Mouse (Mus musculus) limb, embryonic 13.5 days (tissue): ENCODE data around the gene Ssc5d. TPM values are rescaled to one million over a fixed set of nuclear protein-coding genes. Genes with fewer than 3 reads are reported as not detected.
"Not testable (repeated sequence)": the region's sequence is repeated elsewhere in the genome, so short reads cannot be mapped to it uniquely, and the experiment has no call there.

ENCODE experiments used
- ATAC-seq: fragments of 200-750 bp; cut with Nextera tagmentation; 2 replicates; pipeline ENCODE4 v1.8.0; 2017; ENCODE audit warnings: low read depth, moderate number of reproducible peaks, moderate TSS enrichment; ENCODE audit not compliant: low FRiP score
- H3K27ac ChIP-seq: fragments of 300-500 bp; sonication (generic); 2 replicates; pipeline ENCODE4 v1.5.1; 2015; ENCODE audit warnings: inconsistent platforms, mild to moderate bottlenecking, moderate library complexity
- H3K27me3 ChIP-seq: fragments of 300-500 bp; sonication (generic); 2 replicates; pipeline ENCODE4 v1.6.1; 2015; ENCODE audit warnings: mild to moderate bottlenecking, inconsistent platforms
- H3K36me3 ChIP-seq: fragments of 300-500 bp; sonication (generic); 2 replicates; pipeline ENCODE4 v1.6.1; 2015; ENCODE audit warnings: inconsistent platforms, mild to moderate bottlenecking, moderate library complexity
- H3K4me1 ChIP-seq: fragments of 300-500 bp; sonication (generic); 2 replicates; pipeline ENCODE4 v1.6.1; 2015; ENCODE audit warnings: inconsistent platforms
- H3K4me2 ChIP-seq: fragments of 300-500 bp; sonication (generic); replicated peaks from 2 replicates; pipeline ENCODE4 v1.6.1; 2015; ENCODE audit warnings: inconsistent platforms, mild to moderate bottlenecking, moderate library complexity
- H3K4me3 ChIP-seq: fragments of 300-500 bp; sonication (generic); 2 replicates; pipeline ENCODE4 v1.5.1; 2015; ENCODE audit warnings: moderate library complexity, mild to moderate bottlenecking, inconsistent platforms
- H3K9ac ChIP-seq: fragments of 300-500 bp; sonication (generic); 2 replicates; pipeline ENCODE4 v1.6.1; 2015; ENCODE audit warnings: mild to moderate bottlenecking, inconsistent platforms
- H3K9me3 ChIP-seq: fragments of 300-500 bp; sonication (generic); 2 replicates; pipeline ENCODE4 v1.6.1; 2016; ENCODE audit warnings: inconsistent platforms
- WGBS: fragments of 180-500 bp; shearing (Covaris S2); methylation state at CpG from one replicate; pipeline ENCODE4 v1.1.7; 2015; 5-methylcytosine and 5-hydroxymethylcytosine counted together
- polyA plus RNA-seq: library from polyadenylated mRNA; unstranded; fragments of >200 nt; fragmentation: Nextera tagmentation; extraction: Ambion mirVana; gene quantifications from 2 replicates; pipeline ENCODE4 v1.2.1, GENCODE M21; 2015

Ssc5d gene
- polyA plus RNA-seq: 6.4 and 8.1 TPM in 2 replicates

- H3K4me2 ChIP-seq: peak within 1 kb of the TSS; percentile 87
- H3K36me3 ChIP-seq: peaks cover 9% of the 10 kb centered on the region
- 12% methylated on average over 4 of the region's 6 CpGs for WGBS
- peak within 1 kb of the TSS; percentile 18 for H3K4me3 ChIP-seq
- peaks cover 73% of the 10 kb centered on the region for H3K4me1 ChIP-seq
- no peaks in the 10 kb centered on the region for H3K27me3 ChIP-seq
- no peaks in the 10 kb centered on the region for H3K9me3 ChIP-seq
- H3K9ac ChIP-seq: peak within 1 kb of the TSS; percentile 67
- H3K27ac ChIP-seq: peak within 1 kb of the TSS; percentile 94
- peak; percentile 41 for ATAC-seq
Observed at GRCm38 (mm10) chr7:4925441-4926381, at the start of gene Ssc5d. TSS of gene Ssc5d (plus strand) at chr7:4925785.

GRCm38 (mm10) chr7:4876753-4877221, 48.8 kb upstream of the Ssc5d start, which contains the start of gene Isoc2a:
TSS of gene Isoc2a (plus strand) at chr7:4877153.
- no peaks in the 10 kb centered on the region for H3K36me3 ChIP-seq
- no peaks in the 10 kb centered on the region for H3K9me3 ChIP-seq
- WGBS: under 1% methylated on average over 22 of the region's 22 CpGs
- peak within 1 kb of the TSS; percentile 82 for H3K4me2 ChIP-seq
- peak within 1 kb of the TSS; percentile 0; the same call in 1 of the 2 replicates for H3K27ac ChIP-seq
- peaks cover 15% of the 10 kb centered on the region for H3K4me1 ChIP-seq
- H3K9ac ChIP-seq: peak within 1 kb of the TSS; percentile 69
- no peaks in the 10 kb centered on the region for H3K27me3 ChIP-seq
- ATAC-seq: peak; percentile 99
- peak within 1 kb of the TSS; percentile 54 for H3K4me3 ChIP-seq

GRCm38 (mm10) chr7:4877226-4877625, 48.4 kb upstream of the Ssc5d start:
- H3K9me3 ChIP-seq: no peaks in the 10 kb centered on the region
- H3K27ac ChIP-seq: no peak overlapping the region
- no peaks in the 10 kb centered on the region for H3K27me3 ChIP-seq
- H3K9ac ChIP-seq: peak overlapping the region; percentile 69
- peak overlapping the region; percentile 82 for H3K4me2 ChIP-seq
- peaks cover 15% of the 10 kb centered on the region for H3K4me1 ChIP-seq
- WGBS: 7% methylated on average over 11 of the region's 11 CpGs
- no peaks in the 10 kb centered on the region for H3K36me3 ChIP-seq
- peak; percentile 17 for ATAC-seq
- peak overlapping the region; percentile 54 for H3K4me3 ChIP-seq

- peaks cover 15% of the 10 kb centered on the region for H3K4me1 ChIP-seq
- no peak overlapping the region; the same call in 1 of the 2 replicates for H3K4me3 ChIP-seq
- H3K4me2 ChIP-seq: peak overlapping the region; percentile 82
- no peak overlapping the region for H3K27ac ChIP-seq
- no peaks in the 10 kb centered on the region for H3K27me3 ChIP-seq
- no peak overlapping the region; the same call in 1 of the 2 replicates for H3K9ac ChIP-seq
- H3K9me3 ChIP-seq: no peaks in the 10 kb centered on the region
- no peak for ATAC-seq
- no peaks in the 10 kb centered on the region for H3K36me3 ChIP-seq
Observed at GRCm38 (mm10) chr7:4878186-4878585, 47.4 kb upstream of the Ssc5d start.

GRCm38 (mm10) chr7:4879036-4879435, 46.5 kb upstream of the Ssc5d start:
- H3K9me3 ChIP-seq, H3K27me3 ChIP-seq, H3K36me3 ChIP-seq, H3K4me3 ChIP-seq, H3K4me2 ChIP-seq, H3K9ac ChIP-seq, H3K27ac ChIP-seq, ATAC-seq: not testable (repeated sequence)
- peaks cover 15% of the 10 kb centered on the region for H3K4me1 ChIP-seq
- WGBS: 89% methylated on average over 1 of the region's 1 CpGs

GRCm38 (mm10) chr7:4886680-4887079, 38.9 kb upstream of the Ssc5d start:
- no peaks in the 10 kb centered on the region for H3K4me1 ChIP-seq
- H3K27ac ChIP-seq: no peak overlapping the region
- peaks cover 5% of the 10 kb centered on the region; the same call in 1 of the 2 replicates for H3K36me3 ChIP-seq
- WGBS: 45% methylated on average over 4 of the region's 4 CpGs
- H3K9me3 ChIP-seq: no peaks in the 10 kb centered on the region
- H3K27me3 ChIP-seq: no peaks in the 10 kb centered on the region
- ATAC-seq: no peak
- no peak overlapping the region for H3K9ac ChIP-seq
- no peak overlapping the region for H3K4me3 ChIP-seq
- no peak overlapping the region for H3K4me2 ChIP-seq

GRCm38 (mm10) chr7:4895186-4895585, 30.4 kb upstream of the Ssc5d start:
- WGBS: 60% methylated on average over 11 of the region's 11 CpGs
- Histone ChIP-seq H3K4me2 (no peak overlapping the region), H3K9me3 (no peaks in the 10 kb centered on the region), H3K27ac (no peak overlapping the region), H3K4me3 (no peak overlapping the region), H3K27me3 (peaks cover 22% of the 10 kb centered on the region), H3K36me3 (peaks cover 6% of the 10 kb centered on the region; the same call in 1 of the 2 replicates), H3K4me1 (peaks cover 5% of the 10 kb centered on the region), H3K9ac (no peak overlapping the region)
- no peak for ATAC-seq

GRCm38 (mm10) chr7:4898851-4899648, 26.5 kb upstream of the Ssc5d start:
- Histone ChIP-seq H3K27me3 (peaks cover 33% of the 10 kb centered on the region), H3K9me3 (peaks cover 5% of the 10 kb centered on the region; the same call in 1 of the 2 replicates), H3K4me2 (peak overlapping the region; percentile 54), H3K9ac (peak overlapping the region; percentile 45), H3K4me3 (peak overlapping the region; percentile 28), H3K27ac (no peak overlapping the region), H3K4me1 (peaks cover 5% of the 10 kb centered on the region), H3K36me3 (no peaks in the 10 kb centered on the region)
- ATAC-seq: peak; percentile 37; the same call in 1 of the 2 replicates
- WGBS: 15% methylated on average over 15 of the region's 18 CpGs

- WGBS: 6% methylated on average over 18 of the region's 19 CpGs
- peak overlapping the region; percentile 45 for H3K9ac ChIP-seq
- H3K27ac ChIP-seq: no peak overlapping the region
- no peaks in the 10 kb centered on the region for H3K36me3 ChIP-seq
- peaks cover 5% of the 10 kb centered on the region for H3K4me1 ChIP-seq
- H3K4me3 ChIP-seq: peak overlapping the region; percentile 28
- ATAC-seq: 0 out of 2 replicates have a peak, but pooled peaks have one; percentile 65
- peak overlapping the region; percentile 54 for H3K4me2 ChIP-seq
- H3K9me3 ChIP-seq: peaks cover 5% of the 10 kb centered on the region; the same call in 1 of the 2 replicates
- H3K27me3 ChIP-seq: peaks cover 33% of the 10 kb centered on the region
Observed at GRCm38 (mm10) chr7:4899649-4900522, 25.7 kb upstream of the Ssc5d start.

GRCm38 (mm10) chr7:4900523-4900851, 25.1 kb upstream of the Ssc5d start:
- ATAC-seq: no peak
- H3K4me3 ChIP-seq: no peak overlapping the region
- no peaks in the 10 kb centered on the region for H3K36me3 ChIP-seq
- no peak overlapping the region for H3K27ac ChIP-seq
- peak overlapping the region; percentile 54 for H3K4me2 ChIP-seq
- no peak overlapping the region for H3K9ac ChIP-seq
- H3K27me3 ChIP-seq: peaks cover 33% of the 10 kb centered on the region
- H3K4me1 ChIP-seq: peaks cover 5% of the 10 kb centered on the region
- H3K9me3 ChIP-seq: peaks cover 5% of the 10 kb centered on the region; the same call in 1 of the 2 replicates
- WGBS: 34% methylated on average over 11 of the region's 11 CpGs

- WGBS: 48% methylated on average over 8 of the region's 8 CpGs
- Histone ChIP-seq H3K9ac (no peak overlapping the region), H3K4me1 (peaks cover 5% of the 10 kb centered on the region), H3K27me3 (peaks cover 33% of the 10 kb centered on the region), H3K9me3 (peaks cover 5% of the 10 kb centered on the region; the same call in 1 of the 2 replicates), H3K4me2 (no peak overlapping the region), H3K4me3 (no peak overlapping the region), H3K27ac (no peak overlapping the region), H3K36me3 (no peaks in the 10 kb centered on the region)
- ATAC-seq: no peak
Observed at GRCm38 (mm10) chr7:4901171-4901570, 24.4 kb upstream of the Ssc5d start.
